Mouse (Mus musculus) thymus, adult 18-20 months (tissue): Measurements from ENCODE around the gene Anks1b.

Experiments used
- DNase-seq, 2 experiments: peaks; one replicate each; pipeline ENCODE4 v3.0.0; 2022; ENCODE audit warnings: mixed read lengths in 2 of 2

Anks1b gene

GRCm38 (mm10) chr10:90753106-90753505 is 879.8 kb downstream of the Anks1b start:
- DNase-seq = no peak

GRCm38 (mm10) chr10:90757773-90758172 is 884.5 kb downstream of the Anks1b start:
- DNase-seq = no peak

GRCm38 (mm10) chr10:90759929-90760328 is 886.6 kb downstream of the Anks1b start:
- no peak for DNase-seq

GRCm38 (mm10) chr10:90766261-90766660 is 893.0 kb downstream of the Anks1b start:
- no peak for DNase-seq

- DNase-seq = no peak
Observed at GRCm38 (mm10) chr10:90770403-90770955, 897.2 kb downstream of the Anks1b start.

- no peak for DNase-seq
Observed at GRCm38 (mm10) chr10:90771046-90771445, 897.7 kb downstream of the Anks1b start.

- DNase-seq = no peak
Observed at GRCm38 (mm10) chr10:90771471-90772226, 898.3 kb downstream of the Anks1b start.

GRCm38 (mm10) chr10:90779561-90780400 is 906.5 kb downstream of the Anks1b start:
- no peak for DNase-seq

GRCm38 (mm10) chr10:90784981-90785650 is 911.8 kb downstream of the Anks1b start:
- DNase-seq = no peak

GRCm38 (mm10) chr10:90785680-90786079 is 912.4 kb downstream of the Anks1b start:
- DNase-seq = no peak

GRCm38 (mm10) chr10:90803112-90803511 is 929.8 kb downstream of the Anks1b start:
- no peak for DNase-seq

- no peak for DNase-seq
Observed at GRCm38 (mm10) chr10:90804602-90805095, 931.3 kb downstream of the Anks1b start.

GRCm38 (mm10) chr10:90808616-90809310 is 935.5 kb downstream of the Anks1b start:
- DNase-seq = no peak

- DNase-seq = no peak
Observed at GRCm38 (mm10) chr10:90809911-90810590, 936.7 kb downstream of the Anks1b start.

GRCm38 (mm10) chr10:90811446-90811845 is 938.1 kb downstream of the Anks1b start:
- no peak for DNase-seq

GRCm38 (mm10) chr10:90813326-90813725 is 940.0 kb downstream of the Anks1b start:
- no peak for DNase-seq

- no peak for DNase-seq
Observed at GRCm38 (mm10) chr10:90814412-90814811, 941.1 kb downstream of the Anks1b start.

GRCm38 (mm10) chr10:90818246-90818937 is 945.1 kb downstream of the Anks1b start:
- no peak for DNase-seq

GRCm38 (mm10) chr10:90823438-90823837 is 950.1 kb downstream of the Anks1b start:
- DNase-seq = no peak

GRCm38 (mm10) chr10:90824692-90825091 is 951.4 kb downstream of the Anks1b start:
- DNase-seq = no peak

GRCm38 (mm10) chr10:90826939-90827338 is 953.6 kb downstream of the Anks1b start:
- DNase-seq = no peak
